Comparison of ENCODE assay signal across 10 mouse cellular contexts in the genomic region with DNA sequence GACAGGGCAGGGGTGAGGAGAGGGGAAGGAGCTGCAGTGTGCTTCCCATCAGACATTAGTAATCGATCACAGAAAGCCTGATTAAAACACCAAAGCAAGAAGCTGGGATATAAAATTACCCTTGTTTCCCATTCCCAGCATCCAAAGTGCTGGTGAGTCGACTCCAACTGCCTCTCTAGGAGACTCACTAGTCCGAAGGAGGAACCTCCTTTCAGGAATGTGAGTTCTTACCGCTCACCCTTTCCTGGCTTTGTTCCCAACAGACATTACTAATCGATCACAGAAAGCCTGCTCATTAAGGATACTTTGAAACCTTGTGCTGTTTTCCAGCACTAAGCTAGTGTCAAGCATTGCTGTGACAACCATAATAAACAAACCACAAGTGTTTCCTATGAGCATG.
DNase-seq lines count a peak whose midpoint lies in the region; ATAC-seq and TF ChIP-seq lines count a peak whose summit lies in the region.
"Had no signal": no experiment of that assay in that cellular context is flagged by ENCODE, and none has a peak within 500 bp of the region (broad histone marks: within the 10 kb centered on the region; RNA-seq: fewer than 3 reads in every experiment).

No protein-coding gene starts in this region.

- 46% methylated on average over 5 of the region's 5 CpGs for WGBS in kidney, postnatal 0 days

- H3K9ac ChIP-seq in kidney, postnatal 0 days (ENCODE audit: low read depth, low read length): no peak overlapping the region

- peak; percentile 69 for DNase-seq in kidney, postnatal 0 days (ENCODE audit: low spot score)
- DNase-seq in kidney, adult 18-20 months: no peak
- DNase-seq in adipocyte (ENCODE audit: low spot score): peak; percentile 23
- DNase-seq in hindlimb bud, embryonic 11.5 days (ENCODE audit: extremely low spot score, low read depth, low spot score): peak; percentile 69
- DNase-seq in gastrocnemius, postnatal 14 days: no peak
- no peak for DNase-seq in adrenal gland, adult 8-10 months
- no peak for DNase-seq in ovary, postnatal 36 days (ENCODE audit: low spot score)

- ATAC-seq in kidney, postnatal 0 days (replicated peaks; ENCODE audit: low FRiP score, low read depth): no peak
- ATAC-seq: activated CD4-positive, CD25-positive, alpha-beta regulatory T cell, adult 4 months had no signal

- H3K27ac ChIP-seq in kidney, postnatal 0 days: no peak overlapping the region

- peak overlapping the region; percentile 19; the same call in 1 of the 2 replicates for H3K4me2 ChIP-seq in kidney, postnatal 0 days (ENCODE audit: low read length)

- H3K4me3 ChIP-seq in kidney, postnatal 0 days (replicated peaks; ENCODE audit: low read depth, low read length): no peak overlapping the region
- peak overlapping the region; percentile 59 for H3K4me3 ChIP-seq in E14TG2a.4 (replicated peaks; ENCODE audit: low read length)
- H3K4me3 ChIP-seq: myocyte had no signal

- peaks cover 6% of the 10 kb centered on the region; the same call in 1 of the 2 replicates for H3K4me1 ChIP-seq in kidney, postnatal 0 days (replicated peaks; ENCODE audit: insufficient read depth, low read length)
- H3K4me1 ChIP-seq in E14TG2a.4 (replicated peaks; ENCODE audit: low read depth, low read length): peaks cover 44% of the 10 kb centered on the region

- H3K36me3 ChIP-seq in kidney, postnatal 0 days (ENCODE audit: insufficient read depth, low read length): no peaks in the 10 kb centered on the region
- H3K36me3 ChIP-seq in E14TG2a.4 (ENCODE audit: insufficient read depth, low read length): no peaks in the 10 kb centered on the region

- H3K27me3 ChIP-seq in kidney, postnatal 0 days (ENCODE audit: insufficient read depth, low read length): no peaks in the 10 kb centered on the region
- peaks cover 20% of the 10 kb centered on the region for H3K27me3 ChIP-seq in E14TG2a.4 (ENCODE audit: insufficient read depth, low read length)

- no peaks in the 10 kb centered on the region for H3K9me3 ChIP-seq in kidney, postnatal 0 days (replicated peaks; ENCODE audit: low read length)
- H3K9me3 ChIP-seq in E14TG2a.4 (ENCODE audit: low read length): no peaks in the 10 kb centered on the region

- intact Hi-C loops in gastrocnemius, postnatal 14 days (cut with DNase I; ENCODE audit: low total_unique reads): no loop called here

- no peak for TF ChIP-seq CTCF in kidney, postnatal 0 days (IDR thresholded peaks at IDR 0.05; ENCODE audit: low read depth)
- no peak for TF ChIP-seq CTCF in E14TG2a.4 (conservative IDR thresholded peaks at IDR 0.05; ENCODE audit: low read length)

Comparison
In these comparisons a context has a peak if more than half of its experiments do, and no peak if none do; other contexts are left out.
1. DNase-seq: peak in kidney, postnatal 0 days (single experiment), adipocyte (single experiment) and hindlimb bud, embryonic 11.5 days (single experiment); none in kidney, adult 18-20 months (single experiment), gastrocnemius, postnatal 14 days (single experiment), adrenal gland, adult 8-10 months (single experiment) and ovary, postnatal 36 days (single experiment).